Mouse (Mus musculus) C2C12 (cell line): Measurements from ENCODE around the gene Stac.

ENCODE experiments used
- CTCF ChIP-seq: IDR thresholded peaks from one replicate; pipeline ENCODE4 v1.5.1; 2011; ENCODE audit not compliant: control insufficient read depth, insufficient read depth, insufficient read length
- MYOD1 ChIP-seq: IDR thresholded peaks from one replicate; pipeline ENCODE4 v1.6.1; 2011; ENCODE audit warnings: low read depth; ENCODE audit not compliant: control insufficient read depth, insufficient read length
- USF1 ChIP-seq: IDR thresholded peaks from one replicate; pipeline ENCODE4 v1.6.1; 2011; ENCODE audit warnings: low read depth, mild to moderate bottlenecking, control low read depth, moderate library complexity

- no peak for TF ChIP-seq CTCF
- TF ChIP-seq MYOD1: no peak
- TF ChIP-seq USF1: no peak
Measured at GRCm38 (mm10) chr9:111563226-111563625, 126.9 kb downstream of the Stac start.
